Mouse (Mus musculus) MEL (cell line): ENCODE data around the gene Ntn1.

Experiments
- BHLHE40 ChIP-seq: IDR thresholded peaks from 2 replicates; pipeline ENCODE4 v1.6.1; 2012; ENCODE audit warnings: low read depth, mild to moderate bottlenecking, inconsistent platforms, low read length, improper control_type of control experiment, borderline replicate concordance
- CTCF ChIP-seq, 3 experiments: IDR thresholded peaks in 2 of 3; conservative IDR thresholded peaks in 1 of 3; 2 replicates each; pipeline ENCODE4 v1.5.1; 2011 to 2012; ENCODE audit warnings: low read length in 3 of 3, low read depth in 2 of 3, mild to moderate bottlenecking in 2 of 3, improper control_type of control experiment in 1 of 3, inconsistent platforms in 1 of 3, mixed read lengths in 1 of 3, moderate library complexity in 1 of 3; ENCODE audit not compliant: control insufficient read depth in 1 of 3, insufficient read depth in 1 of 3, poor library complexity in 1 of 3, severe bottlenecking in 1 of 3
- E2F4 ChIP-seq: IDR thresholded peaks from 2 replicates; pipeline ENCODE4 v1.6.1; 2011; ENCODE audit warnings: low read depth, low read length, improper control_type of control experiment, borderline replicate concordance
- ETS1 ChIP-seq: IDR thresholded peaks from 2 replicates; pipeline ENCODE4 v1.6.1; 2012; ENCODE audit warnings: low read depth, mild to moderate bottlenecking, inconsistent platforms, low read length, improper control_type of control experiment, moderate library complexity
- GATA1 ChIP-seq: IDR thresholded peaks from 2 replicates; pipeline ENCODE4 v1.6.1; 2011; ENCODE audit warnings: low read depth, low read length, improper control_type of control experiment
- MYC ChIP-seq: IDR thresholded peaks from 2 replicates; pipeline ENCODE4 v1.6.1; 2011; ENCODE audit warnings: low read depth, mild to moderate bottlenecking, low read length, improper control_type of control experiment, moderate library complexity
- NRF1 ChIP-seq: IDR thresholded peaks from 2 replicates; pipeline ENCODE4 v1.6.1; 2014; ENCODE audit warnings: low read depth, mild to moderate bottlenecking, inconsistent platforms, low read length, improper control_type of control experiment, moderate library complexity; ENCODE audit not compliant: poor library complexity, insufficient read depth, severe bottlenecking
- POLR2A ChIP-seq, 2 experiments: IDR thresholded peaks; 2 replicates each; pipeline ENCODE4 v1.6.1; 2011 to 2012; ENCODE audit warnings: low read length in 2 of 2, mild to moderate bottlenecking in 2 of 2, control low read depth in 1 of 2, improper control_type of control experiment in 1 of 2, low read depth in 1 of 2, moderate library complexity in 1 of 2; ENCODE audit not compliant: control insufficient read depth in 1 of 2, insufficient read depth in 1 of 2, poor library complexity in 1 of 2
- POLR2AphosphoS2 ChIP-seq: IDR thresholded peaks from 2 replicates; pipeline ENCODE4 v1.6.1; 2011; ENCODE audit warnings: low read length, improper control_type of control experiment
- POLR2AphosphoS5 ChIP-seq: IDR thresholded peaks from 2 replicates; pipeline ENCODE4 v1.6.1; 2012; ENCODE audit warnings: low read depth, borderline replicate concordance, mild to moderate bottlenecking, inconsistent platforms, low read length, moderate library complexity, mixed read lengths
- RAD21 ChIP-seq: IDR thresholded peaks from 2 replicates; pipeline ENCODE4 v1.6.1; 2011; ENCODE audit warnings: mild to moderate bottlenecking, low read depth, low read length, improper control_type of control experiment
- TAL1 ChIP-seq: IDR thresholded peaks from 2 replicates; pipeline ENCODE4 v1.6.1; 2012; ENCODE audit warnings: mild to moderate bottlenecking, inconsistent platforms, low read length, moderate library complexity, mixed read lengths
- ZMIZ1 ChIP-seq: IDR thresholded peaks from 2 replicates; pipeline ENCODE4 v1.6.1; 2012; ENCODE audit warnings: low read depth, mild to moderate bottlenecking, inconsistent platforms, low read length, improper control_type of control experiment, moderate library complexity

DNA sequence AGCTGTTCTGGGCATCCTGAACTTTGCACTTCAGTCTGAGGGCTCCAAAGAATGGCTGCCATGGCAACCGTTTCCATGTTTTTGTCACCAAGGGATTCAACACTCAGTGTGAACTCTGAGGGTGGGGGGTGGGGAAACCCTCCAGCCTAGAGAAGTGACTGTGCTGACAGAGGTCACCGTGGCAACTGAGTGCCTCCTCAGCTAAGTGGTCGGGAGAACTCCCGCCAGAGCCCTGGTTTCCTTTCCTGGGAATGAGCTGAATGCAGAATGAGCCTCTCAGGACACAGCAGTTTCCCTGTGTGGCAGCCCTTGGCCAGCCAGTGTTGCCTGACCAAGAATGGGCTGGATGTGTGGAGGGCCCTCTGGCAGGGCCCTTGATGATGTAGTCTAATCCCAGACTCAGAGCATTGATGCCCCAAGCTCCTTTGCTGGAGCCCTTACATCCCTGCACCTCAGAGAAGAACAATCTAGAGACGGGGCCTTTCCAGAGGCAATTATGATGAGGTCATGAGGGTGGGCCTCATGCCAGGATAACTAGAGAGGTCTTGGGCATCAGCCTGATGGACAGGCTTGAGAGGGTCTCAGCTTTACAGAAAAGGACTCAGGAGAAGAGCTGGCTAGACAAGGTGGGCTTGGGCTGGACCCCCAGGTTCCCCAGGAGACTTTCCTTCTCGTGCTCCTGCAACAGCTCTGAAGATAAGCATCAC lies 185.3 kb downstream of the Ntn1 start:
- TF ChIP-seq CTCF (IDR thresholded peaks at IDR 0.05 in 2 of 3, conservative IDR thresholded peaks at IDR 0.05 in 1 of 3; ENCODE audit: control insufficient read depth in 1 of 3, insufficient read depth in 1 of 3, low read depth in 2 of 3, low read length in 3 of 3, poor library complexity in 1 of 3, severe bottlenecking in 1 of 3), result no peak
- no peak for TF ChIP-seq BHLHE40
- no peak for TF ChIP-seq POLR2A (IDR thresholded peaks at IDR 0.05; ENCODE audit: control insufficient read depth in 1 of 2, insufficient read depth in 1 of 2, low read depth in 1 of 2, low read length in 2 of 2, poor library complexity in 1 of 2)
- TF ChIP-seq NRF1, result no peak
- TF ChIP-seq ZMIZ1, result no peak
- TF ChIP-seq MYC, result no peak
- no peak for TF ChIP-seq POLR2AphosphoS5
- TF ChIP-seq POLR2AphosphoS2, result no peak
- TF ChIP-seq GATA1, result no peak
- TF ChIP-seq ETS1, result no peak
- TF ChIP-seq TAL1, result no peak
- TF ChIP-seq E2F4, result no peak
- no peak for TF ChIP-seq RAD21
